In genomic region chr16:71120706-71121105, GRCm38 (mm10) we compare ENCODE assay signal across 24 mouse cellular contexts.
"Had no signal": no experiment of that assay in that cellular context is flagged by ENCODE, and none has a peak within 500 bp of the region (broad histone marks: within the 10 kb centered on the region; RNA-seq: fewer than 3 reads in every experiment).

No protein-coding gene starts in this region.

- H3K27ac ChIP-seq: gastrocnemius, adult 2 months; heart, embryonic 10.5 days; hindbrain, embryonic 10.5 days; hindbrain, embryonic 12.5 days; hindbrain, embryonic 14.5 days; intestine, embryonic 15.5 days; kidney, postnatal 0 days; limb, embryonic 13.5 days; limb, embryonic 15.5 days; liver, embryonic 12.5 days; liver, embryonic 14.5 days had no signal

- H3K4me3 ChIP-seq: gastrocnemius, adult 2 months; heart, embryonic 10.5 days; heart, embryonic 12.5 days; hindbrain, embryonic 10.5 days; hindbrain, embryonic 12.5 days; intestine, embryonic 15.5 days; limb, embryonic 13.5 days; limb, embryonic 15.5 days; liver, embryonic 12.5 days had no signal

- DNase-seq: gastrocnemius, adult 2 months; gastrocnemius, postnatal 10 days; gastrocnemius, postnatal 25 days; heart, adult 18-20 months; heart, postnatal 10 days; heart, postnatal 4 days; kidney, adult 18-20 months; kidney, adult 8-10 months; kidney, postnatal 14 days; kidney, postnatal 36 days; layer of hippocampus, adult 9-11 months; layer of hippocampus, postnatal 36 days; left cerebral cortex, postnatal 4 days had no signal

- H3K4me1 ChIP-seq: heart, embryonic 10.5 days; heart, embryonic 12.5 days; hindbrain, embryonic 10.5 days; hindbrain, embryonic 12.5 days; intestine, embryonic 15.5 days; limb, embryonic 13.5 days; limb, embryonic 15.5 days; liver, embryonic 12.5 days had no signal

- H3K36me3 ChIP-seq: heart, embryonic 10.5 days; heart, embryonic 12.5 days; hindbrain, embryonic 10.5 days; hindbrain, embryonic 12.5 days; intestine, embryonic 15.5 days; limb, embryonic 13.5 days; limb, embryonic 15.5 days; liver, embryonic 12.5 days had no signal

- H3K9ac ChIP-seq: heart, embryonic 12.5 days; hindbrain, embryonic 12.5 days; hindbrain, embryonic 14.5 days; intestine, embryonic 15.5 days; limb, embryonic 13.5 days; limb, embryonic 15.5 days; liver, embryonic 12.5 days; liver, embryonic 14.5 days had no signal

- H3K9me3 ChIP-seq: heart, embryonic 10.5 days; heart, embryonic 12.5 days; hindbrain, embryonic 10.5 days; hindbrain, embryonic 12.5 days; intestine, embryonic 15.5 days; limb, embryonic 13.5 days; limb, embryonic 15.5 days; liver, embryonic 12.5 days had no signal
